Mouse (Mus musculus) layer of hippocampus, adult 18-20 months (tissue): Measurements from ENCODE around the gene Frzb. TPM values are rescaled to one million over a fixed set of nuclear protein-coding genes. Genes with fewer than 3 reads are reported as not detected.
"Not testable (repeated sequence)": the region's sequence is repeated elsewhere in the genome, so short reads cannot be mapped to it uniquely, and the experiment has no call there.

Experiments
- DNase-seq, 2 experiments: peaks; one replicate each; pipeline ENCODE4 v3.0.0; 2022; ENCODE audit warnings: low spot score in 2 of 2
- long read RNA-seq: library from polyadenylated mRNA; stranded (forward); transcript quantifications from one replicate; pipeline ENCODE4 v2.0.0, GENCODE M21; 2021
- total RNA-seq, 2 experiments: library from RNA; stranded (reverse); gene quantifications; 2 replicates each; pipeline ENCODE4 v1.2.3; 2021

Gene Frzb
- total RNA-seq: 10 to 100 TPM; 30.0 to 32.9 TPM
- long read RNA-seq, transcript Frzb-201 (6 exons, 3,149 nt): major isoform, 35 of 40 reads
- long read RNA-seq, partial matches to known transcripts: 0 of 40 reads
- long read RNA-seq, other reads (novel, unspliced or antisense): 5 of 40 reads

DNA sequence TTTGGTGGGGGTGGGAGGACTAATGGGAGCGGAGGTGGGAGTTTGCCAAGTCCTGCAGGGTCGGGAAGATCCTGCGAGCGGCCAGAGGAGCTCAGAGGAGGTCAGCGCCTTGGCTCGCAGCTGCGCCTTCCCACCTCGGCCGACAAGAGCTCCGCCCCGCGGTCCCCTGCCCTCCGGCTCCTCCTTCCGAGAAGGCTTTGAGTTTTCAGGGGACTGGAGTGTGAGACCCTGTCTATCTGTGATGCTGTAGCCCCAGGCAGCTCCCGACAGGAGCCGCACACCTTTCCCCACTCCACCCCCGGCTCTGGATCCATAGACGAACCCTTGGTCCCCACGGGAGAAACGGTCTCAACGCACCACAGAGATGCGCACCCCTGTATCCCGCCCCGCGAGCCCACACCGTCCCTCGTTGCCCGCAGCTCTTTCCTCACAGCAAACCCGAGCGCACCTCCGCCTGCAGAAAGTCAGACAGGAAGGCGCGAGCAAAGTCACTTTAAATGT lies at the start of gene Frzb:
Gene Frzb (minus strand): TSS at position 335 of the 501 bp plus-strand sequence.
- peak; percentile 17 to 36 for DNase-seq

DNA sequence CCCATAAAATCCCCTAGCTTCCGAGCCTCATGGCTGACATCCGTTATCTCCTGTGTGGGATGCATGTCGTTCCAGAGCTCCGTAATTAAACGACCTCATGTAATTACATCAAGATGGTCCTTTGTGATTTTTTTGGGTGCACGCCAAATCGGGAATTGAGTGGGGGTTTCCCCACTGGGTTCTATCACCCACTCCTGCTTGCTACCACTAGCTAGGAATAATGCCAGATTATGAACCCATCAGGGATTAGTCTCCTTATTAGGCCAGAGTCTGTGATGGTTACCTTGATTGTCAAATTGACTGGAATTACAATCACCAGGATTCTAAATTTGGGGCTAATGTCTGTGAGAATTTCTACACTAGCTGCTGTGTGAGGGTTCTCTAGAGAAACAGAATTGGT lies 47.9 kb upstream of the Frzb start:
- DNase-seq: not testable (repeated sequence)

DNA sequence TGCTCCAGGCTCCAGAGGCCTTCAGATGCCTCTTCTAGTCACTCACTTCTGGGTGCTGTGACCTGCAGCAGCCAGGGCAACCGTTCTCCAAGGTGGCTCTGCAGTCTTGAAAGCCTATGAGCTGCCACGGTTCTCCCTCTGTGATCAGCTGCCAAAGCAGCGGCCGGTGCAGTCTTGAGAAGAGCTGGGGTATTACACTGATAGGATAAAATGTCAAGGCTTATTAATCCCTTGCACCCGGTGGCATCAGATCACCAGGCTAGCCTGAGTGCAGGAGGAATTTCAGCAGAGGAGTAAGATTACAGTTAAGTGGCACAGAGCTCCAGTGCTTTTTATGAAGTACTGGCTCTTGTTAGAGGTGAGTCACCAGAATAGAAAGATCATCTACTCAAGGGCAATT lies 39.4 kb upstream of the Frzb start:
- DNase-seq: no peak

DNA sequence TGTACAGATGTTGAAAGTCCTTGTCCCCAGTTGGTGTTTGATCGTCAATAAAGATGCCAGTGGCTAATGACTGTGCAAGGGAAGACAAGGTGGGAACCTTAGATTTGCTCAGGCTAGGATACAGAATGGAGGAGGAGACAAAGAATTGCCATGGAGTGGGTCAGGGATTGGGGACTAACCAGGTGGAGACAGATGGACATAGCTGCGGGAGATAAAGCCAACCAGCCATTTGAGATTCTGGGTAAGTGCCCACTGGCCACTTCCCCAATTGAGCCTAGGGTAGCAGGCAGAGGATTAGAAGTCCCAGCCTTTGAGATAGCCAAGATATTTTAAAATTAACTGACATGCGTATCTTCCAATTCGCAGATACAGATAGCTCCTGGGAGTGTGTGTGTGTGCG lies 37.5 kb upstream of the Frzb start:
- no peak for DNase-seq

DNA sequence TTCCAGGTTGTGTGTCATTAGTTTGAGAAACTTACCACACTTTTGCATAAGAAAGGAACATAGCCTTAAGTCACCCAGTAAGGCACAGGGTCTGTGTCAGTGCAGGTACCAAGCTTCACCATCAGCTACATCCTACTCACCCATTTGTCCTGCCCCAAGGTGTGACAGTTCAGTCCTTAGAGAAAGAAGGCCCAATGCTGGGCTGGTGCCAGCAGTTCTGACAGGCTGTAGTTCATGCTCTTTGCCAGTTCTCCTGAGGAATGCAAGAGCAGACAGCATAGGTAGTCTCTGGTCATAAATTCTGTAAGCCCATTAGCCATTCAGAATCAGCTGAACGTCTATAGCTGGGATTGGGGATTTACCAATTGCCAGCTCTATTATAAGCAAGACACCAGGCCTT lies 28.4 kb upstream of the Frzb start:
- no peak for DNase-seq

DNA sequence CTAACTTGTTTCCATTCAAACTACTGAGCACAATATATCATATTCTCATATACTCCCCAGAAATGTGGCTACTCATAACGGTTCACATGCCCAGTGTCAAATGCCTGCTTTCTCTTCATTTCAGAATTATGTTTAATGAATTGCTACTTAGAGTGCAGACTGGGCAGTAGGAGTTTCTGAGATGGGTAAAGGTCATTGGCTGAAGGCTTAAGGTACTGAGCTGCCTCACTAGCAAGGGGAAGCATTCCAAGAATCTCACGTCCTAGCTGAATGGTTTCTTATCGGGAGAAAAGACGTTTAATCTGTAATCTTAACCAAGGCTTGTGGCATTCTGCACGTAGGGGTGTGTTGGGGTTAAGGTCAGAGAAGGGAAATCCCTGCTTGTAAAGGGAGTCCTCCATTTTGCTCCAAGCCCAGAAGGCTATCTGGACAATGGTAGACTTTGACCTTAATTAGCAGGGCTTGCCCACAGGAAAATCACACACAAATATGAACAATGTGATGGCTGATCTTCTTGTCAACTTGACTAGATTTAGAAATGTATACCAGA lies 26.9 kb upstream of the Frzb start:
- no peak for DNase-seq

DNA sequence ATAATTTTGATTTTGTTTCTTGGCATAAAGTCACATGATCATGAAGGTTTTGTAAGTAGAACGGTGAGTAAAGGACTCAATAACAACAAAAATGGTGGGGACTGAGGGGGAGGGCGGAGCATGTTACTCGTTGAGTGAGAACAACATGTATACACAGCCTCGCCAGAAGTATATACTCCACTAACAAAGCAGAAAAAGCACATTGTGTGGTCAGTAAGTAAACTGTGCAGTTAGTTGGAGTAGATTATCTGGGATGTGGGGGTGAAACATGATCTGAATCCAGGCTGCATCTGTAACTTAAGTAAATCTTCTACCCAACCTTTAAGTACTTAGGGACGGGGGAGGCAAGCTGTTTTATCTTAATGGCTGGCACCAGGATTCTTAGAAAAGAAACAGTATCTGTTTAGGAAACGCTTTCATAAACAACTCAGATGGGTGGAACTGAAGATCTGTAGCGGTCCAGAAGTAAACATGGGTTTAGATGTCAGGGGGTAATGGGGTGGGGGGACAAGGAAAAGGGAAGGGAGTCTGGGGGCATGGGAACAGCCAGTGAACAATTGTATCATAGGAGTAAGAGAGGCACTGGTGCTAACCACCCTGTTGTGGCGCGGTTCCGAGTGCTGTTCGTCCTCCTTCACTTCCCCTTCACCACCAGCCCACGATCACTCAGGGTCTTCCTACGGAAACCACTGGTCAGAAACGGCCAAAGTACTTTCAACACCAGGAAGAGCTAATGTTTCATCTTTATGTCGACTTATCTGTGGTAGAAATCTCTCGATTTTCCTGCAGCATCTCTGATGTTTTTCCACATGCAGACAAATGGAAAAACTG lies 18.8 kb upstream of the Frzb start:
- DNase-seq: no peak

DNA sequence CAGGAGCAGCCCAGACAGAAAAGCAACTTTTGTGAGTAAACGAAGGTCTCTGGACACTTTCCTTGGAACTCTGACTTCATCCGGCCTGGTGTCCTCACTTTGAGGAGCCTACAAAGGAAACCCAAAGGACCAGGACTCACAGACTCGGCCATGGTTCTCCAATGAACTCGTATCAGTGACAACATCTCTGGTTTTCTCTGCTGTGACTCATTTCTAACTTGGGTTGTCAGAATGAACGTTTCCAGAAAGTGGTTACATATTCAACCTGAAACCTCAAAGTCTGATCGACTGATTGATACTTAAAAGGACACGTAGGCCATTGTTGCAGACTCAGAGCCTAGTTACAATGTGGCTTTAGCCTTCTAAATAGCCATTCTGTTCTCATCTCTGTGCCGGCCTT lies 14.4 kb upstream of the Frzb start:
- DNase-seq: no peak

DNA sequence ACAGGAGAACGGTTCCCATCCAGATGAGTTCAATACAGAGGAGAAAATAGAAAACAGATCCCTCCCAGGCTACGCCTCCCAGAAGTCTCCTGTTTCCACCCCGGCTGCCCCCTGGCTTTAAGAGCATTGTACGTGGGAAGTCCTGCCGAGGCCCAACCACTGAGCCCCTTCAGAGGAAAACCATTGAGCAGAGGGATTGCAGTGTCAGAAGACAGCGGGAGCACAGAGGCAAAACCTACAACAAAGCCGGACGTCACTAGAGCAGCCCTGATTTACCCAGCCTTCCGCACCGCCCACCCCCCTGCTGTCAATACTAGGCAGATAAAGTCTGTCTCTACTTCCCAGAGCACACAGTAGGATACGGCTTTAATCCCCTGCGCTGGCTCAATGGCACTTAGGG lies 806 bp upstream of the Frzb start:
- DNase-seq: peak; percentile 44 to 80

DNA sequence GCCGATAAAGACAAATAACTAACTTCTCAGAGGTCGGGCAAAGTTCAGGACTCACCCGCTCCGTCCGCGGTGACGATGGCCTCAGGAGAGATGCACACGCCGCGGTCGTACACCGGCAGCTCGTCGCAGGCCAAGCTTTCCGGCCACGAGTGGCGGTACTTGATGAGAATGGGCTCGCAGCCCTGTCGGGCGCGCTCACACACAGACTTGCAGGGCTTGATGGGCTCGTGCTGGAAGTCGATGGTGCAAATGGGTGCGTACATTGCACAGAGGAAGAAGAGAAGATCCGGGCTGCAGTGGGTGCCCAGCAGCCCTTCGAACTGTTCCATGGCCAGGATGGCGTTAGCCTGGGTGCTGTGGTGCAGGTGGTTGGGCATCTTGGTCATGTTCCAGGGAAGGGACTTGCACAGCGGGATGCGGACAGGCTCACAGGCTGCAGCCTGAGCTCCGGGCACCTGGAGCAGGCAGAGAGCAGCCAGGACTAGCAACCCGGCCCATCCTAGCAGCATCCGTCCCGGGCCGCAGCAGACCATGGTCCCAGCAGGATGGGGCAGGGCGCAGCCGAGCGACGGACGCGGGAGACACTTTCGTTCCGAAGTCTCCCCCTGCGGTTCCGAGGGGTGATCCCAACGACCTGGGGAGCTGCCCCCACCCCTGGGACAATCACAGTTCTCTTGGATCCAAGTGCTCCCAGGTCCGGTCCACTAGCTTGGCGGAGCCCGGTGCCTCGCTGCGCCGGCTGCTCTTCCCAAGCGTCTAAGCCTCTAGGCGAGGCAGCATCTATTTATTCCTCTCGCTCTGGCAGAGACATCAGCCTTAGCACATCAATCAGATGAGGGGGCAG lies 895 bp downstream of the Frzb start:
- peak; percentile 29 to 50 for DNase-seq

DNA sequence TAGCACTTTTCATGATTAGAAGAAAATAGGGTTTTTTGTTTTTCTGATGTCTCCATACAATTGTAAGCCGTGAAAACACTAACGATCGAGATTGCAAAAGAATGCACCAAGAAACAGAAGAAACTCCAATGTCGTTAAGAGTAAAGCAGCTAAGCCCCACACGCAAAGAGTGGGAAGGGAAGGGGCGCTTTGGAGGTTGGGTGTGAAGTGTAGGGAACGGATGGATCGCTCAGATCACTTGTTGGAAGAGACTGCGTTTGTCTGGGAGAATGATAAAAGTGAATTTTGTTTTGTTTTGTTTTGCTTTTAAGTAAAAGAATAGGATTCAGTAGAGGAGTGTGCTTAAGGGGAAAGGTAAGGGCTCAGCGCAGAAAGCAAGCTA lies 1.5 kb downstream of the Frzb start:
- DNase-seq: peak in 1 of 2 experiments; percentile 2

DNA sequence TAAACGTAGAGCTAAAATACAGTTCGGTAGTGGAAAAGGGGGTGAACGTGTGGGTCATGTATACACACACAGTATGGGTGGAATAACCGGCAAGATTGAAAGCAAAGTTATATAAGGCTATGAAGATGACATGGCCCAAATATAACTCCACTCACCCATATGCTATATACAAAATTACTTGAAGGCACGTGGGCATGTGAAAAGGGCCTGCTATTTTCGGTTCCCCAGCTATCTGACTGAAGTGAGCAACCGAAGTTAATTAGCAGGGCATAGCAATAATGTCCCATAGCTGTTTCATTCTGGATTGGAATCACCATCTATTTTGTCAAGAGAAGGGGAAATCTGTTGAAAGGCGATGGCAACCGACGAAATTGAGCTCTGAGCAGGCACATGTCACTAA lies 1.9 kb downstream of the Frzb start:
- no peak for DNase-seq

DNA sequence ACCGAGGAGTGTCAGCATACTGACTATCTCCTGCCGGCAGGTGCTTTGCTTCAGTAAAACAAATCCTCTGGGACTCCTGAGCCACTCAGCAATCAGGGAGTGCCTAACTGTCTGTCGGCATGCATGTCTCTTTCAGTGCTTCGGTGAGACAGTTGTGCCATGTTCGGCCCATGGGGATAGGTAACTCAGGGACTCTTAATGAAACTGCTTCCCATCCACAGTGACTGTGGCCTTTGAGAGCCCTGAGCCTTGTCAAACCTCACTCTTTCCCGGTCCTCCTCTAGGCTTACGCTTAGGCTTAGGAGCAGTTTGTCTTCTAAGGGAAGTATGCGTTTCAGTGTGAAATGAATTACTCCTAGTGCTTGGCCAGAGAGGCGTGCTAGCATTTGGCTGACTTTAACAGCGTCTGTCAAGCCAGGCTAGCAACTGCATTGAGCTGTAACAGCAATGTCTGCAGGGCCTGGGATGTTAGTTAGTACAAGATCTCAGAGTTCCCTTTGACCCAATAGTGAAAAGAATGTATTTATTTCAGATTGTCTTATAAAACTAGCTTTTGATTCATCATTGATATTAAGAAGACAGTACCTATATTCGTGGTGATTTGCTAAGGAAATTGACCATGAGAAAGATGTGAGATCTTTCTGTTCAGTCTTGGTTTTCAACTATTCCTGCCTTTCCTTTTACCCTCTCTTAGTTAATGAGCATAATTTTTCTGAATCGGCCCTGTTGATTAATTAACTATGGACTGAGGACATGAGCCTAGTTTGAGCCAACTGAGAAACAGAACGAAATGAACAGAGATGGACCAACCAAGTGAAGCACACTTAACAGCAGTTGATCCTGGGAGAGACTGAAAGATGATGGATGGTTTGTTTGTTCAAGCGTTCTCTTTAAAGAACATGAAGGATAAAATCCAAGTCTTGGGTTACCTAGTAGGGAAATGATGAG lies 2.7 kb downstream of the Frzb start:
- no peak for DNase-seq

DNA sequence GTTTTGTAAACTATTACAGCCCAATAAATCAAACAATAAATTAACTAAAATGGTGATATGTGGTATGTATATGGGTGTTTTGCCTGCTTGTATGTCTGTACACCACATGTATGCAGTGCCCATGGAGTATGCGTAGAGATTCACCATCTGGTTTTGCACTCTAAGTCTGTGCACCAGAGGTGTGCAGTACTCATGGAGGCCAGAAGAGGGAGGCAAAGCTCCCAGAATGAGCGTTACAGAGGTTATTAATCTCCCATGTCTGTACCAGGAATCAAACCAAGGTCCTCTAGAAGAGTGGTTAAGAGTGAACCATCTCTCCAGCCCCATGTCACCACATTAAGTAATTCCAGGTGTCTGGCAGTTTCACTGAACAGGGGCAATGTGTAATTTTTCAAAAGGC lies 3.5 kb downstream of the Frzb start:
- no peak for DNase-seq

DNA sequence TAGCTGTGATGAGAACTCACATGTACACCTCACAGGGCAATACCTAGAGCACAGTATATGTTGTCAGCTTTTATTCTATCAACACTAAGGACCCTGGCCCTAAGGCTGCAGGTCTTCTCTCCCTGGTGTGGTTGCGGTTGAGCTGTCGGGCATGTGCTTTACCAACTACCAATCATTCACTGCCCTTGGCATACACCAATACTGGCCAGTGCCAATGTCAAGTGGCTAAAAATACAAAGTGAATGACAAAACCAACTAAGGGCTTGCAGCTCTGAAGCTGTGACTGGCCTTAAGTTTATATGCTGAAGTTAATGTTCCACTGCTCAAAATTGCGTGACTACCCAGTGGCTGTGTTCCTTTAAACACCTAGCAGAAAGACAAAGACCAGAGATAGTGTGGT lies 6.0 kb downstream of the Frzb start:
- no peak for DNase-seq

DNA sequence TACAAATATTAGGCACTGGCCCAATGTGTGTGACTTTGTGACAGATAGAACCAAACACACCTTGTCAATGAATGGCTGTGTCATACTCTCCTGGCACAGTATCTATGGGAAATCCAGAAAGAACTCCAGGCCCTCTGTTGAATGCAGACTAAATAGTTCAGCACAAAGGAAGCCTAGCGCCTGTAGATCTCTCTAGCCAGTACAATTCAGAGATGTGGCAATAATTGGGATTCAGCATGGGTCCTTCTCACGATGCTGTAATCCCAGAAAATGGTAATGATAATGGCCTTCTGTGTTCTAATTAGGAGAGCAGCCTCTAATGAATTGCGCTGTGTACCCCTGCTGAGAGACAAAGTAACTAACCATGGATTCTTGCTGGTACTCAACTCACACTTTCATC lies 8.6 kb downstream of the Frzb start:
- DNase-seq: no peak

DNA sequence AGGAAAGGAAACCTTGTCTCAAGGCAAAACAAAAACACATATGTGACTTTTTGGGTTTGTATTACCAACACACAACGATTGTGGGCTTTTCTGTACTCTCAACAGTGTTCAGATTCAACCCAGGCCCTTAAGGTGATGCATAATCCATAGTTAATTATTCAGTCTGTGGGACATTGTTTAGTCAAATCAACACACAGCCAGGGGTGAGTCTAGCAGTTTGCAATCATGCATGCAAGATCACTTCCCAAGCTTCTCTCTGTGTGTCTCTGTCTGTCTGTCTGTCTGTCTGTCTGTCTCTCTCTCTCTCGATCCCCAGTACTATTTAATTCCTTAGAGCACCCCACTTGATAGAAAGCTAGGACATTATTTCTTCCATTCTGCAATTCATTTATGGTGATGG lies 10.0 kb downstream of the Frzb start:
- DNase-seq: no peak

DNA sequence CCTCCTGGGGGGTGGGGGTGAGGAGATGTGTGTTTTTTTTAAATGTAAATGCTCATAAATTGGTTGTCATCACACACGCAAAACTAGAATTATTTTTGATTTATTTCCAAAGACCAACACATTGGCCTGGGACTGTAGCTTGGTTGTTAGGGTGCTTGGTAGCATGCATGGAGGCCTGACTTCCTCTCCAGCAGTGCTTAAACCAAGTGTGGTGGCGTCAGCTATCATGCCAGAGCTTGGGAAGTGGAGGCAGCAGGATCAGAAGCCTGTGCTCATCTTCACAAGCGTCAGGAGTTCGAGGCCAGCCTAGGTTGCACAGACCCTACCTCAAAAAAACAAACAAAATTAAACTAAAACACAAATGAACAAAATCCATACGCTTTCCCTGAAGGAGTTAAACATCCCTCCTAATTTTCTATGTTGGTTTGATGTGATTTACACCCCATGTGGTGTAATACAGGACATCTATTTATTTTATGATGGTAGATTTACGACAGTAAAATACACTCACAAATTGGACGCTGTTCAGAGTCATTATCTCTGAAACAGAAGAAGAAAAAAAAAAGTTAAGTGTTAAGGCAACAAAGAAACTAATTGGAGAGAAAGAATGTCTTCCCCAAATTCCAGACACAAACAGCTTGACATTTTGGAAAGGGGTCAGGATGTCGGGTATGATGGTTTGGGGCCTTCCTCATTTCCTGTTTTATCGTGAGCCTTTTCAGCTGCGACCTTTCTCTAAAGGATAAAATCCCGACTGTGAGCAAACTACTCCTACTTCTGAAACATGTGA lies 12.4 kb downstream of the Frzb start:
- DNase-seq: no peak

DNA sequence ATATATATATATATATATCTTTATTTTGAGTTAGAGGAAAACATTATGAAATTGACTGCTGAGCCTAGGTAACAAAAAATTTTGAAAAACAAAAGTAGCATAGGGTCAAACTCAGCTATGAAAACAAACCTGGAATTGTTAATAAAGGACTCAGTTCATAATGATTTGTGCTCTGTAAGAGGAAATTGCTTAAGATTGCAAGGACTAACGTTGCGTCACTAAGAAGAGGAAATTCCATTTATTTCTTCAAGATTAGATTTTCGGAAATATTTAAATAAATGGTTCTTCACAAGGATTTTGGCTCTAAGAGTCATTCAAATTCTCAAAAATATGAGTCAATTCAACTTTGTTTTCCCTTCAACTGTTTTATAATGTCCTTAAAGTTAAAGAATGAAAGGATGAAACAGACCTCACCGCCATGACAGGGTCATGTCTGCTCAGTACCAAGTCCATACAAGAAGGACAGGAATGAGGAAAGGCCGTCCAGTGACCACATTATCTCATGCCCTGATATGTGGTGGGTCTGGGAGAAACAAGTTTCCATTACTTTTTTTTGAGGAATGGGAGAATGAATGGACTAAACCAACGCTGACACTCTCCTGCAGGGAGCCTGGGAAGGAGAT lies 14.1 kb downstream of the Frzb start:
- DNase-seq: no peak
